Mouse (Mus musculus) urinary bladder, postnatal 4 days (tissue): ENCODE results near the gene Angptl3.

Experiments
- DNase-seq, 2 experiments: peaks; one replicate each; pipeline ENCODE4 v3.0.0; 2021 to 2022; ENCODE audit warnings: low spot score in 2 of 2

Gene Angptl3

GRCm38 (mm10) chr4:99030686-99031085, at the start of gene Angptl3:
TSS of gene Angptl3 (plus strand) at chr4:99030954.
- no peak for DNase-seq

GRCm38 (mm10) chr4:98984701-98985100, 46.1 kb upstream of the Angptl3 start:
- DNase-seq: no peak

GRCm38 (mm10) chr4:98993491-98993890, 37.3 kb upstream of the Angptl3 start:
- no peak for DNase-seq

- no peak for DNase-seq
Measured at GRCm38 (mm10) chr4:99005574-99005973, 25.2 kb upstream of the Angptl3 start.

- no peak for DNase-seq
Measured at GRCm38 (mm10) chr4:99006319-99006718, 24.4 kb upstream of the Angptl3 start.

GRCm38 (mm10) chr4:99011039-99011438, 19.7 kb upstream of the Angptl3 start:
- DNase-seq: no peak

GRCm38 (mm10) chr4:99022221-99022620, 8.5 kb upstream of the Angptl3 start:
- no peak for DNase-seq

GRCm38 (mm10) chr4:99028377-99028776, 2.4 kb upstream of the Angptl3 start:
- DNase-seq: no peak

- no peak for DNase-seq
Measured at GRCm38 (mm10) chr4:99032921-99033320, 2.2 kb downstream of the Angptl3 start.

GRCm38 (mm10) chr4:99044854-99045253, 14.1 kb downstream of the Angptl3 start:
- no peak for DNase-seq

- DNase-seq: no peak
Measured at GRCm38 (mm10) chr4:99046471-99046870, 15.7 kb downstream of the Angptl3 start.

- DNase-seq: no peak
Measured at GRCm38 (mm10) chr4:99048581-99048980, 17.8 kb downstream of the Angptl3 start.

- no peak for DNase-seq
Measured at GRCm38 (mm10) chr4:99064524-99064923, 33.8 kb downstream of the Angptl3 start.

GRCm38 (mm10) chr4:99068806-99069205, 38.1 kb downstream of the Angptl3 start:
- DNase-seq: no peak

GRCm38 (mm10) chr4:99078005-99078404, 47.3 kb downstream of the Angptl3 start:
- no peak for DNase-seq

GRCm38 (mm10) chr4:99081169-99081568, 50.4 kb downstream of the Angptl3 start:
- DNase-seq: no peak

- no peak for DNase-seq
Measured at GRCm38 (mm10) chr4:99083862-99084261, 53.1 kb downstream of the Angptl3 start.

- no peak for DNase-seq
Measured at GRCm38 (mm10) chr4:99087760-99088485, 57.2 kb downstream of the Angptl3 start.

- no peak for DNase-seq
Measured at GRCm38 (mm10) chr4:99091151-99091701, 60.5 kb downstream of the Angptl3 start.

- DNase-seq: no peak
Measured at GRCm38 (mm10) chr4:99091777-99092176, 61.0 kb downstream of the Angptl3 start.
